Mouse (Mus musculus) heart, postnatal 4 days (tissue): ENCODE measurements around the gene Hnrnpul1. TPM values are rescaled to one million over a fixed set of nuclear protein-coding genes. Genes with fewer than 3 reads are reported as not detected.

Source experiments
- DNase-seq: peaks from one replicate; pipeline ENCODE4 v3.0.0; 2021
- total RNA-seq, 2 experiments: library from RNA; stranded (reverse); gene quantifications; 2 replicates each; pipeline ENCODE4 v1.2.3; 2021

Hnrnpul1 gene
- total RNA-seq, 2 experiments from 2014 or later: 147 to 149 TPM

GRCm38 (mm10) chr7:25687811-25688401 is 66.7 kb downstream of the Hnrnpul1 start:
- peak; percentile 76 for DNase-seq

- peak; percentile 84 for DNase-seq
These were observed 67.7 kb downstream of the Hnrnpul1 start, which contains the start of gene Tgfb1 for GRCm38 (mm10) chr7:25686680-25687531. Tgfb1 (plus strand) TSS chr7:25687002.

DNA sequence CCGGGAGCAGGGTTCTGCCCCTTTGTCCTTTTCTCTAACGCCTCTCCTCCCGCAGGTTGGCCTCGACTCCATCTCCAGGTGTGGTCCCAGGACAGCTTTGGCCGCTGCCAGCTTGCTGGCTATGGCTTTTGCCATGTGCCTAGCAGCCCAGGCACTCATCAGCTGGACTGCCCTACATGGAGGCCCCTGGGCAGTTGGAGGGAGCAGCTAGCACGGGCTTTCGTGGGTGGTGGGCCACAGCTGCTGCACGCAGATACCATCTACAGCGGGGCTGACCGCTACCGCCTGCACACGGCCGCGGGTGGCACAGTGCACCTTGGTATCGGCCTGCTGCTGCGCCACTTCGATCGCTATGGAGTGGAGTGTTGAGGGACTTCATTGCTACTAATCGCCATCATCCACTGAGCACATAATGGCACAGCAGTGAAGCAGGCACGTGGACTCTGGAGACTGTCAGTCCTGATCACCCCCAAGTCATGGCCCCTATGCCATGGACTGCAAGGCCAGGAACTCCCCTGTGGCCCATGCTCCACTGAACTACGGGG is 68.6 kb downstream of the Hnrnpul1 start:
- no peak for DNase-seq

DNA sequence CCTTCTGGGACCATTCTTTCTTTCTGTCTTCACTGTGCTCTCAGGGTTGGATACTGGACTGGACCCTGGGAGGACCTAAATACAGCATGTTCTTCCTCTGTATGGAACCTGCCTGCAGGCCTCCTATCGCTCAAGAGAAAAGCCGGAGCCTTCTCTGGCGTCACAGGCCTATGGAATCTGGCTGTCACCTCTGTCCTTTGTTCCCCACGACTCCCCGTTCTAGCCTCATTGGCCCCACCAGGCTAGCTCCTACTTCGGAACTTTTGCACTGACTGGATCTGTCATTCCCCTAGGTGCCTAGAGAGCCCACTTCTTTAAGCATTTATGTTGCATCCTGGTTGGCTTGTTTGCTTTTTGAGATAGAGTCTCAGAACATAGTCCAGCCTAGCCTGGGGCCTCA is 69.9 kb downstream of the Hnrnpul1 start:
- DNase-seq: no peak

GRCm38 (mm10) chr7:25683474-25684180 is 70.9 kb downstream of the Hnrnpul1 start:
- DNase-seq: no peak

DNA sequence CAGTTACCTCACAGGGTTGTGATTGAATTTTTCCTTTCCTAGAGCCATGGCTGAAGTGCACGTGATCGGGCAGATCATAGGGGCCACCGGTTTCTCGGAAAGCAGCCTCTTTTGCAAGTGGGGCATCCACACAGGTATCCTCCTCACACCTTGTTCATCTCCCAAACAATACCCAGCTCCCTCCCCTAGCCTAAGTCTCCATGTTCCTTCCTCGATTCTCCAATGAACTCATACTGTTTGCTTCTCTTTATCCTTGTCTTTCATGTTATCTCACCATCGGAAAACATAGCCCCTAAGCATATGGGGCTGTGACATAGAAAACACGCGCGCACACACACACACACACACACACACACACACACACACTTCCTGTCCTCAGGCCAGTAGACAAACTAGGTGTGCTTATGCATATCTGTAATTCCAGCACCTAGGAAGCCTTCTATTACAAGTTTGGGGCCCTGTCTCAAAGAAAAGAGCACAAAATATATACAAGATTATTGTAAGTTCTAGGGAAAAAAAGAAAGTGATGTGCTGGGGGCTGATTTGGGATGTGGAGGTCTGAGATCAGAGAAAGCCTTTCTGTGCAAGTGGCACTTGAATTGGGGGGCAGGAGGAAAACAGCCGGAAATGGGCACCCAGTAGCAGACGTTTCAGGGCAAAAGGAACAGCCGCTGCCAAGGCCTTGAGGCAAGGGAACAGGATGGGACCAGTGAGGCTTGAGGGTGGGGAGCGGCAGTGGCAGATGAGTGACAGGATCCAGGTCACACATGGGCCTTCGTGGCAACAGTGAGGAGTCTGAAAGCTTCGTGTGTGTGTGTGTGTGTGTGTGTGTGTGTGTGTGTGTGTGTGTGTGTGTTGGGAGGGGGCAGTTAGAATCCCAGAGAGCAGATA is 73.0 kb downstream of the Hnrnpul1 start:
- DNase-seq: no peak

GRCm38 (mm10) chr7:25680514-25681258 is 73.9 kb downstream of the Hnrnpul1 start, which contains the start of gene B9d2:
B9d2 (plus strand) TSS chr7:25680780.
- peak; percentile 97 for DNase-seq

- no peak for DNase-seq
These were observed 74.6 kb downstream of the Hnrnpul1 start for GRCm38 (mm10) chr7:25679971-25680370.

- no peak for DNase-seq
These were observed 77.5 kb downstream of the Hnrnpul1 start for GRCm38 (mm10) chr7:25677013-25677412.

GRCm38 (mm10) chr7:25676085-25676781 is 78.3 kb downstream of the Hnrnpul1 start:
- peak; percentile 92 for DNase-seq

DNA sequence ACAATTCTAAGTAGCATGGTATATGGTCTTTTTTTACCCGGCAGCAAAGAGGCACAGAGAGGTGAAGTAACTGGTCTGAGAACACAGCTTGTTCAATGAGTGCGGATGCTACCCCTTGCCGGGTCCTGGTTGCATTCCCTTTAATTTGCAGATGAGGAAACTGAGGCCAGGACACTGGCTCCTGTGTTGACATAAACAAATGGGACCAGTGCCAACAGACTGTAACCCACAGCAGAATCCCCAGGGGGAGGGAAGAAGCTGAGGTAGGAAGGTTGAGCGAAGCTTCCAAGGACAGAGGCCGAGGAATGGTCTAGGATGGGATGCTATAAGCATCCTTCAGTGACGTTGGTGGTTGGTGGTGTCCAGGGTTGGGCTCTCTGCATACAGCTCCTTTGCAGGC is 79.2 kb downstream of the Hnrnpul1 start:
- DNase-seq: no peak

DNA sequence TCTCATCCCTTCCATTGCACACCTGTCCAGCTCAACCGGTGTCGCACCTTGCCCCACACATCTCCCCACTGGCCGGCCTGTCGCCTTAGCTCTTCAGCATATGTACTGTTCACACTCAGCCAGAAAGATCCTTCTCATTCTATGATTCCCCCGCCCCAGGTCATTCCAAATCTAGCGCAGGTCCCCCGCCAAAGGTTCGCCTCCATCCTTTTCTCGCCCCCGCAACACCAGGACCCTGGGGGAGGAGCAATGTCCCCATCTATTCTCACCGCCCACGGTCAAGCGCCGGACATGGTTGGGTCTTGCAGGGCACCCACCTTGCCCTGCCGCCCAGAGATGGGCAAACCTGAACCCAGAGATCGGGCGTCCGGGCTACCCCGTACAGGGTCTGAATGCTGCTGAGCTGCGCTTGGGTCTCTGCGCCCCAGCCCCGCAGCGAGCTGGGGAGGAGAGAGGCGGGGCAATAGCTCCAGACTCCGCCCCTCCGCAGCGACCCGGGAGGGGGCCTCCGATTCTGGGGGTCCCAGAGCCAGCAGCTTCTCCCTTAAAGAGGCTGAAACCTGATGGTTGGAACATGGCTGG is 79.7 kb downstream of the Hnrnpul1 start, which contains the start of gene Tmem91:
TSS of gene Tmem91 (minus strand) at position 448 of the 582 bp plus-strand sequence.
- no peak for DNase-seq

DNA sequence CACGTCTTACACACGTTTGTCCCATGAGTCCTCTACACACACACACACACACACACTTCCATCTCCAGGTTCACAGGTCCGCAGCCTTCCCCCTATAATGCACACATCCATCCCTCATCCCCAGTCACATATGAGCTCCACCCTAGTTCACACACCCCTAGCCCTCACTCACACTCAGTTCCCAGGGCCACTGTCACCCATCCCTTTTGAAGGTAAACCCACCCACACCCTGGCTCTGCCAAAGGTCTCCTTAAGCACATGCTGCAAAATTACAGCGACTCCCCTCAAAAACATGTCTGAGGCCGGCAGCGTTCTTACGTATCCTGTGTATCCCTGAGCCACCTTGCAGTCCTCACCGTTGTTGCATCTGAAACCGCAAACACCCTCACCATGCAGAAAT is 80.3 kb downstream of the Hnrnpul1 start:
- no peak for DNase-seq

- no peak for DNase-seq
These were observed 82.1 kb downstream of the Hnrnpul1 start for GRCm38 (mm10) chr7:25672442-25672841.

DNA sequence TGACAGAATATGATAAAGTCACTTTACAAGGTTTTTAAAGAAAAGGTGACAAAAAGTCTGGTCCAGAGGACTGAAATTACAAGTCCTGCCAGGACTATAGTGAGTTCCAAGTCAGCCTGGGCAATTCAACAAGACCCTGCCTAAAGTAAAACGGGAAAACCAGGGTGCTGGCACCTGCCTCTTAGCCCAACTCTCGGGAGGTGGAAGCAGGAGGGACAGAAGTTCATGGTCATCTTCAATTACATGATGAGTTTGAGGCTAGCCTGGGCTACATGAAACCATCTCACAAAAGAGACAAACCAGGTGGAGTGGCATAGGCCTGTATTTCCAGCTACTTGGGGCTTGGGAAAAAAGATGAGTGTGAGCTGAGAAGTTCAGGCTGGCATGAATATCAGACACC is 82.9 kb downstream of the Hnrnpul1 start:
- DNase-seq: no peak
